Mouse (Mus musculus): ENCODE data around the gene Homer3.
A peak's percentile ranks its signal among the peaks of the same experiment; 100 is the strongest.

Homer3 gene

GRCm38 (mm10) chr8:70282603-70283135 is at the start of gene Homer3:
Gene Homer3 (plus strand): TSS chr8:70282827.
- DNase-seq (ENCODE audit: extremely low spot score, low read depth, low spot score) = peak; percentile 82

- no peak for DNase-seq (ENCODE audit: extremely low spot score, low read depth, low spot score)
Measured at GRCm38 (mm10) chr8:70233606-70234005, 49.0 kb upstream of the Homer3 start.

DNA sequence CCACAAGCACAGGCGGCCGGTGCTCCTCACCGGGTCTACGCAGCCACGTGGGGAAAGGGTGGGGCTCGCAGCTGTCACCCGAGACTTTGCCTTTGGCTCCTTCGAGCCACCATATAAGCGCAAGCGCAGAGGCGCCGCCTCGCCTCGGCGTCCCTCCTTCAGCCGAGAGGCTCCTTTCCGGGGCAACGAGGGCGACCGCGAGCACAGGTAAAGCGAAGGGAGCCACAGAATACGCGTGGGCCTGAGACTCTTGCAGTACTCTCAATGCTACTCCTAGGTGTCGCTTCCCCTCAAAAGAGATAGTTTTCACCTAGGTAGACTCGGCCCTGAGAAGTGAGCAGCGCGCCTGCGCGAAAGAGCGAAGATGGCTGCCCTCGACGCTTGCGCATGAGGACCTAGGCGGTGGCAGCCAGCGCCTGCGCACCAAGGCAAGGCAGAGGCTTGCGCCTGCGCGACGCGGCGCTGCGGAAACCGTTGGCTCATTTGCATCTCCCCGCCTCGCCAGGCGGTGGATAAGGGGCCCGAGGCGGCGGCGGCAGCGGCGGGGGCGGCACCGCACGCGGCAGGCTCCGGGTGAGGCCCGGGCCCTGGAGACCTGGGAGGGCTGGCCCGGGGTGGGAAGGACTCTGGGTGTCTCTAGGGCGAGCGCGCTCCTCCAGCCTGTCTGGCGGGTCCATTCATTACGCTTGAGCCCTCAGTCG is 48.4 kb upstream of the Homer3 start, which contains the start of the genes Sugp2 and Armc6:
TSS of gene Sugp2 (plus strand) at position 147 of the 701 bp plus-strand sequence.
TSS of gene Armc6 (minus strand) at position 387 of the 701 bp plus-strand sequence.
- DNase-seq (ENCODE audit: extremely low spot score, low read depth, low spot score) = peak; percentile 96

- DNase-seq (ENCODE audit: extremely low spot score, low read depth, low spot score) = no peak
Measured at GRCm38 (mm10) chr8:70234781-70235128, 47.9 kb upstream of the Homer3 start.

DNA sequence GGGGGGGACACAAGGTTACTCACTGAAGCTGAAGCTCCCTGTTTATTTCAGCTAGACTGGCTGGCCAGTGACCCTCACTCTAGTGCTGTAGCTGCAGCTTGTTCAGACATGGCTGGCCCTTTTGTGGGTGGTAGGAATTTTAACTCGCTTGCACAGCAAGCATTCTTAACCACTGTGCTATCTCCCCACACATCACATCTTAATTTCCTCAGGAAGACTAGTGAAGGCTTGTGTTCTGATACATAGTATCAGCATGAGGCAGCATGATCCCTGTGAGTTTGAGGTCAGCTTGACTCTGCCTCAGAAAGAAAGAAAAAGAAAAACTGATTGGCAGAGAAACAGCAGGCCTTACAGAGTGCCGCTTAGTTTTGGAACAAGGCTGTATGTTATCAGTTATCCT is 44.8 kb upstream of the Homer3 start:
- DNase-seq (ENCODE audit: extremely low spot score, low read depth, low spot score) = no peak

- no peak for DNase-seq (ENCODE audit: extremely low spot score, low read depth, low spot score)
Measured at GRCm38 (mm10) chr8:70240642-70241041, 42.0 kb upstream of the Homer3 start.

- DNase-seq (ENCODE audit: extremely low spot score, low read depth, low spot score) = no peak
Measured at GRCm38 (mm10) chr8:70246622-70247021, 36.0 kb upstream of the Homer3 start.

DNA sequence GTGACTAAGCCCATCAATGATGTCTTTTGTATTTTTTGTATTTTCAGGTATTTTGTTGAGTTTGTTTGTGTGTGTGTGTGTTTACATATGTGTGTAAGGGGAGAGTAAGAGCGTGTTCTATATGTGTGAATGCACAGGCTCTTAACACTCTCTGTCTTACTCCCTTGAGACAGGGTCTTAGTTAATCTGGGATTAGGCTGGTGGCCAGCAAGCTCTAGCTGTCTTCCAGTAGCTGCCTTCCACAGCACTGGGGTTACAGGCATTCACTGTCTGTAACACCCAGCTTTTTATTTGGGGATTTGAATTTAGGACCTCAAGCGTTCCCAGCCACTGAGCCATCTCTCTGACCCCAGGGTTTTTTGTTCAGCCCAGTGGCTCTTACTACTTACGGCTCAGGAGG is 34.8 kb upstream of the Homer3 start:
- DNase-seq (ENCODE audit: extremely low spot score, low read depth, low spot score) = no peak

DNA sequence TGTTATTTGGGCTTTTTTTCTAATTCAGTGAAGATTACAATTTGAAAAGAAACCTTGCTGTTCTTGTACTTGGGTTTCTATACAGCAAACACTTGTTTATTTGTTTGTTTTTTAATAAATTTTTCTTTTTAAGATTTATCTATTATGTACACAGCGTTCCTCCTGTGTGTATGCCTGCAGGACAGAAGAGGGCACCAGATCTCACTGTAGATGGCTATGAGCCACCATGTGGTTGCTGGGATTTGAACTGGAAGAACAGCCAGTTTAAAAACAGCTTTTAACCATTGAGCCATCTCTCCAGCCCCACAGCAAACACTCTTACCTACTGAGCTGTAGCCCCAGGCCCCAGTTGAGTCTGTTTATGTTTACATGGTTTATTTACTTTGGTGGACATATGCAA is 28.0 kb upstream of the Homer3 start:
- no peak for DNase-seq (ENCODE audit: extremely low spot score, low read depth, low spot score)

DNA sequence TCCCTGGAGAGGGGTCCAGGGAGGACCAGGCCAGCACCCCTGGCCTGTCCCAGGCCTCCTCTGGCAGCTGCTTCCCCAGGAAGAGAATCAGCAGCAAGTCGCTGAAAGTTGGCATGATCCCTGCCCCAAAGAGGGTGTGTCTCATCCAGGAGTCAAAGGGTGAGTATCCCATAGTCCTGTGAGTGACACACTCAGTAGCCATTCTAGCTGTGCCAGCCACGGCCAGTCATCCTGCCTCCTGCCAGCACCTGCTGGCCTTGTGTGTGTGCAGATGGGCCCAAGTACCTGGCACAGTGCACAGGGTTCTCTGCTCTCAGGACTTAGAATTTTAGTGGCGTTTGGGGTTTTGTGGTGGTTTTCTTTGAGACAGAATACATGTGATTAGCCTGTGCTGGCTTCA is 25.2 kb upstream of the Homer3 start:
- DNase-seq (ENCODE audit: extremely low spot score, low read depth, low spot score) = no peak

DNA sequence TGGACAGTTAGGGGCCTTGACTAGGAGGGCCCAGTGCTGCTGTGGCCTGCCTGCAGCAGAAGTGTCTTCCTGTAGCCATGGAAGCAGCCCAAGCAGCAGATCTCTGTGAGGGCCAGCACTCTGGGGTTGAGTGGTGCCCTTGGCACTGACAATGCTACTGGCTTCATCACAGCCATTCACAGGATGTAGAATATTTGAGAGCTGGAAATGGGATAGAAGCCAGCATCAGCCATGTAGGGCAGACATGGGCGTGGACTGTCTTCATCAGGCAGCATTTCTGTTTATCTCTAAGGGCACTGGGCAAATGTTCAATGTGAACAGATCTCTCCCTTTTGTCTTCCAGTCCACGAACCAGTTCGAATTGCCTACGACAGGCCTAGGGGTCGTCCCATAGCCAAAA is 24.0 kb upstream of the Homer3 start:
- DNase-seq (ENCODE audit: extremely low spot score, low read depth, low spot score) = no peak

DNA sequence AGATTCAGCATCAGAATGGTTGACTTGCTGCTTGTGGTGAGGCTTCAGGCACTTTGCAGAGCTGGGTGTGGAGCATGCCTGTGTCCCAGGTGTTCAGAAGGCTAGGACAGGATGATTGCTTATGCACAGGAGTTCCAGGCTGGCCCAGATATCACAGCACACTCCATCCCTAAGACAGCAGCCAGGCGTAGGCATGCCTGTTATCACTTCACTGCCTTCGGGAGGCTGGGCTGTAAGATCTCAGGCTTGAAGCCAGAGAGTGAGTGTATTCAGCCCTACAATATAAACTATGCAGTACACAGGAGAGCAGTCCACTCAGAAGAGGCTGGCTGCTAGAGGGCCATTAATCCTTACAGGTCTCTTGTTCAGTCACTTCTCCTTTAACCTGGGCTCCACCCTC is 23.6 kb upstream of the Homer3 start:
- DNase-seq (ENCODE audit: extremely low spot score, low read depth, low spot score) = no peak

DNA sequence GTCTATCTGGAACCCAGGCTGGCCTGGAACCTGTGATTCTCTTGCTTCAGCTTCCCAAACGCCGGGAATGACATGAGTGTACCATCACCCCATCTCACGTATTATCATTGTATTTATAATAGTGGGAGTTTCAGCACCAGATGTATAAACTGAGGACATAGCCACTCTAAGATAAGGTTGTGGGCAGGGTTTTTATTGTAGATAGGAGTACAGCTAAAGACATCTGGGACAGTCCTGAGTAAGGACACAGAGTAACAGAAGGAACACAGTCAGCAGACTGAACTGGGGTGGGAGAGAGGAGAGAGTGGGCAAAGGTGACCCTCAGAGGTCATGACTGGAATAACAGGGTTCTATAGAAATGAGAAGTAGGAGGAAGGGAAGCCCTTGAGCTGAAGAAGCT is 15.0 kb upstream of the Homer3 start:
- no peak for DNase-seq (ENCODE audit: extremely low spot score, low read depth, low spot score)

- no peak for DNase-seq (ENCODE audit: extremely low spot score, low read depth, low spot score)
Measured at GRCm38 (mm10) chr8:70268311-70268710, 14.3 kb upstream of the Homer3 start.

- no peak for DNase-seq (ENCODE audit: extremely low spot score, low read depth, low spot score)
Measured at GRCm38 (mm10) chr8:70268799-70269565, 13.6 kb upstream of the Homer3 start.

DNA sequence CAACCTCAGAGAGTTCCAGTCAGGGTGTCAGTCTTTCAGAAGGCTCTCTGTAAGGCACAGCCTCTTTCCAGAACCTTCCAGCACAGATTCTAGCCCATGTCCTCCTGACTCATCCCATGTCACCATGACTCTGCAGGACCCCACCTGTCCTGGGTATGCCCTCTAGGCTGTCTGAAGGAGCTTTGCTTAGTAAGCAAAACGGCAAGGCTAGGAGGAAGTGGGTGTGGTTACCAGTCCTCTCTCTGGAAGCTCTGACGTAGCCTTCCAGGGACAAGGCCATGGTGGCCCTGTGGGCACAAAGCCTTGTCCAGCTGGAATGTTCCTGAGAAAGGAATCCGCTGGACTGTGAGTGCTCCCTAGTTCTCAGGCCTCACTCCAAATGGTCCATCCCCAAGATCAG is 9.7 kb upstream of the Homer3 start:
- no peak for DNase-seq (ENCODE audit: extremely low spot score, low read depth, low spot score)

DNA sequence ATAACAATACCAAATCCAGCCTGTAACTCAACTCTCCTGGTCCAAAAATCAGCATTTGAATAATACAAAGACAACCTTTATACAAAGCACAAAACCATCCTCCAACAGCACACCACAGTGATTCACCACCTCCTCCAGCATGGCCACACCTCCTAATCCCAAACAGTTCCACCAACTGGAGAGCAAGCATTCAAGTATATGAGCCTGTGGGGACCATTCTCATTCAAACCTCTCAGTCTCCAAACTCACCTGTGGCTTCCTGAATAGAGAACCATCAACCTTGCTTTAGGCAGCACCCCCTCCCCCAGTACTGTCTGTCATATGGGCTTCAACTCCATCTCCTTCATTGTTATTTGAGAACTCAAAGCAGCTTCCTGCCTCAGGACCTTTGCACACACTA is 8.3 kb upstream of the Homer3 start:
- no peak for DNase-seq (ENCODE audit: extremely low spot score, low read depth, low spot score)

DNA sequence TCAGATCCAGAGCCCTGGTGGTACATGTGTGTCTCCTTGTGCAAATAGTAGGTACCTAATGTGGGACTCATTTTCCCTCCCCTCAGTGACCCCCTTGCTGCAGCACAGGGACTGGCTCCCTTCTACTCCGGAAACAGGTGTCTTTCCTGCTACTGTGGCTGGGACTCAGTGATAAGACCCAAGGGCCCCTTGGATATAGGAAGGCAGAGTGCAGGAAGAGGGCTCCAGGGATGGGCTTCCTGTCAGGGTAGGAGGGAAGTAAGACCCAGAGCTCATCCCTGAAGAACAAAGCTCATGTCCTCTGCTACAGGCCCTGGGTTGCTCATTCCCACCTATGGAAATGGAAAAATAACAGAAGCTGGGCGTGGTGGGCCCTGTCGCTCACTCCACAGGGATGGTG is 6.2 kb upstream of the Homer3 start:
- DNase-seq (ENCODE audit: extremely low spot score, low read depth, low spot score) = no peak

- DNase-seq (ENCODE audit: extremely low spot score, low read depth, low spot score) = no peak
Measured at GRCm38 (mm10) chr8:70278175-70278574, 4.5 kb upstream of the Homer3 start.

- no peak for DNase-seq (ENCODE audit: extremely low spot score, low read depth, low spot score)
Measured at GRCm38 (mm10) chr8:70279266-70279665, 3.4 kb upstream of the Homer3 start.

DNA sequence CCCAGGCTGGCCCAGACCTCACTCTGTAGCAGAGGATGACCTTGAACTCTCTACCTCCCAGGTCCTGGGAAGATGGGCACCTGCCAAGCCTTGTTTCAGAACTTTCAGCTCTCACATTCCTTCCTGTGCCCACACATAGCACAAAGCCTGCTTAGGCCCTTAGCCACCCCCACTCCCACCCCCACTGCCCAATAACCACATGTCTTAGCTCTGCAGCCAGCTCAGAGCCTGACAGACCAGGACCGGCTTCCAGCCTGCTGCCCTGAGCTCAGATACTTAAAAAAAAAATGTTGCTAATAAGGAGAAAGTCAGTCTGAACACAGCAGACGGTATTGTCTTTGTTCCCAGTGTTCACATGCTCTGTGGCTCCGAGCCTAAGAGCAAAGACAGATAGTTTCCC is 1.6 kb upstream of the Homer3 start:
- no peak for DNase-seq (ENCODE audit: extremely low spot score, low read depth, low spot score)

Measured in hindlimb bud, embryonic 11.5 days (tissue).